Mouse (Mus musculus) kidney, adult 2 months (tissue): Measurements from ENCODE around the gene Gm20431. TPM values are rescaled to one million over a fixed set of nuclear protein-coding genes. Genes with fewer than 3 reads are reported as not detected.

Experiments
- DNase-seq: peaks from one replicate; pipeline ENCODE4 v3.0.0; 2021
- H3K27ac ChIP-seq: fragments of 200-500 bp; 2 replicates; pipeline ENCODE4 v1.5.1; 2012; ENCODE audit warnings: low read depth, low read length, control low read depth, inconsistent platforms; ENCODE audit not compliant: insufficient read depth
- H3K27me3 ChIP-seq: fragments of 200-500 bp; replicated peaks from 2 replicates; pipeline ENCODE4 v1.6.1; 2012; ENCODE audit warnings: mild to moderate bottlenecking, moderate library complexity, low read length, inconsistent platforms; ENCODE audit not compliant: control insufficient read depth, insufficient read depth
- H3K36me3 ChIP-seq: fragments of 200-500 bp; 2 replicates; pipeline ENCODE4 v1.6.1; 2012; ENCODE audit warnings: mild to moderate bottlenecking, moderate library complexity, low read length, inconsistent platforms; ENCODE audit not compliant: control insufficient read depth, insufficient read depth
- H3K4me1 ChIP-seq: fragments of 200-500 bp; 2 replicates; pipeline ENCODE4 v1.6.1; 2011; ENCODE audit warnings: low read length; ENCODE audit not compliant: control insufficient read depth, insufficient read depth
- H3K4me3 ChIP-seq: fragments of 200-500 bp; 2 replicates; pipeline ENCODE4 v1.5.1; 2011; ENCODE audit warnings: mild to moderate bottlenecking, low read depth, low read length, control low read depth; ENCODE audit not compliant: insufficient read depth
- CTCF ChIP-seq: fragments of 200-500 bp; conservative IDR thresholded peaks from 2 replicates; pipeline ENCODE4 v1.5.1; 2011; ENCODE audit warnings: low read depth, mild to moderate bottlenecking, control low read depth, low read length, moderate library complexity, mixed read lengths; ENCODE audit not compliant: insufficient read depth, insufficient read length
- POLR2A ChIP-seq: fragments of 200-500 bp; IDR thresholded peaks from one replicate; pipeline ENCODE4 v1.6.1; 2011; ENCODE audit warnings: low read depth, low read length, control low read depth
- WGBS: fragments of 180-500 bp; shearing (Covaris S2); methylation state at CpG from one replicate; pipeline ENCODE4 v1.1.7; 2018; 5-methylcytosine and 5-hydroxymethylcytosine counted together
- polyA plus RNA-seq: library from polyadenylated mRNA; depleted of rRNA; stranded (reverse); fragments of >200 nt; gene quantifications from 2 replicates; pipeline ENCODE4 v1.2.3, GENCODE M21; 2012

The Gm20431 gene
- polyA plus RNA-seq, 1 experiment, result 30.7 TPM

- no peaks in the 10 kb centered on the region for H3K4me1 ChIP-seq
- no peaks in the 10 kb centered on the region; the same call in 1 of the 2 replicates for H3K36me3 ChIP-seq
- H3K27me3 ChIP-seq, result no peaks in the 10 kb centered on the region
- DNase-seq, result no peak
- no peak overlapping the region for H3K27ac ChIP-seq
- no peak for TF ChIP-seq POLR2A
- TF ChIP-seq CTCF, result no peak
- WGBS, result 87% methylated on average over 4 of the region's 4 CpGs
- no peak overlapping the region for H3K4me3 ChIP-seq
These were observed 54.6 kb downstream of the Gm20431 start for GRCm38 (mm10) chr2:167606745-167607123.

DNA sequence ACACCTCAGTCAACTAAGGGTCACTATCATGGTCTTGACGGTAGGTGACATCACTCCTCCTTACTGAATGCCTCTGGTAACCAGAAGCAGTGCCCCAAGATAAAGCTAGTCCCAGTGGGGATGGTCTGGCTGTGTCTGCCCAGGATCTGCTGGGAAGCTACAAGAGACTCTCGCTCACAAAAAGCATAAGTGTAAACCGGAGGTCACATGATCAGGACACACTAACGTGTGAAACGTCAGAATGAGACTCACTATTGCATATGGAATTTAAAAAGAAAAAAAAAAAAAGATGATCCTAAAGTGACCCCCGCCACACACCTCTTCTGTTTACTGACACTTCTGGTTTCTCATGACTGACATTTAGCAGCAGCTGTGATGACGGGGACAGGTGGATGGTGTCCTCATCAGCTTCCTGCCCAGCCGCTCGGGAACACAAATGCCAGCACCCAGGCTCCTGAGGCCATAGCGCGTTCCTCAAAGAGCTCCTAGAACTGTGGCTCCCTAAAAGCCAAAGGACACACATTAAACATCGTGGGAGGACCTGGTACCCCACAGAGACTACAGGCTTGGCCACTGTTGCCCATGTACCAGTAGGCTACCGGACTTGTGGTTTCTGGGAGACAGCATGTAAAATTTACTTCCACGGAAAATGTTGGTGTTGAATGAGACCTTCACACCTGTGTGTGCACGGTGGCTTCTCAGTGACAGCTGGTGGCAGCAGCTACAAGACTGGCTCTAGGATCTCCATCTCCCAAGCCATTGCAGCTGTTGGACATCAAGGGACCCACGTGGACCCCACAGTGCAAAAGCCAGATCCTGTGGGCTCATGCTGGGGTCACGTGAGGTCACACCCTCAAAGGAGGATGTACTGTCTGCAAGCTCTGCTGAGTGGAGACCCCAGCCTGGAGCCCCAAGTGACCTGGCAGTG, 55.2 kb downstream of the Gm20431 start:
- Histone ChIP-seq H3K36me3 (no peaks in the 10 kb centered on the region; the same call in 1 of the 2 replicates), H3K4me1 (no peaks in the 10 kb centered on the region), H3K27me3 (no peaks in the 10 kb centered on the region), H3K4me3 (no peak overlapping the region), H3K27ac (no peak overlapping the region)
- TF ChIP-seq POLR2A (no peak), CTCF (no peak)
- 76% methylated on average over 17 of the region's 17 CpGs for WGBS
- no peak for DNase-seq

- Histone ChIP-seq H3K36me3 (no peaks in the 10 kb centered on the region; the same call in 1 of the 2 replicates), H3K27ac (no peak overlapping the region), H3K4me3 (no peak overlapping the region), H3K27me3 (no peaks in the 10 kb centered on the region), H3K4me1 (no peaks in the 10 kb centered on the region)
- peak; percentile 93 for DNase-seq
- TF ChIP-seq POLR2A (no peak), CTCF (peak; percentile 99)
- WGBS, result 39% methylated on average over 11 of the region's 11 CpGs
These were observed 56.0 kb downstream of the Gm20431 start for GRCm38 (mm10) chr2:167605178-167605794.

DNA sequence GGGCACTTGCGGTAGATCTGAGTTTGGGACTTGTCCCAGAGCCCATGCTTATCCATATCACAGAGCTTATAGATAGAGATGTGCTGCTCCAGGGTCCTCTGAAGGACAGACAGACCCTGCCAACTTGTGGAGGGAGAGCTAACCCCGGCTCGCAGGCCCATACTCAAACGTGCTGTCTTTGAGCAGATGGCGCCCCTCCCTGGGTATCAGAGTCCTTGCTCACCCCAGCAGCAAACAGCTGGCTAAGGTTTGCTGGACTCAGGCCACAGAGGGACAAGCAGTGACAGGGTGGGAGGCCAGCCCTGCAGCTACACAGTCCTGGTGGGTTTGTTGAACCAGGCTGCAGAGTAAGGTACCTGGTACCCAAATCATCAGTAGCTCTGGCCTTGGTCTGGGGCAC, 58.3 kb downstream of the Gm20431 start:
- Histone ChIP-seq H3K27me3 (no peaks in the 10 kb centered on the region), H3K27ac (no peak overlapping the region), H3K4me3 (no peak overlapping the region), H3K36me3 (no peaks in the 10 kb centered on the region), H3K4me1 (no peaks in the 10 kb centered on the region)
- TF ChIP-seq CTCF (peak; percentile 43; the same call in 1 of the 2 replicates), POLR2A (no peak)
- 77% methylated on average over 5 of the region's 5 CpGs for WGBS
- no peak for DNase-seq

DNA sequence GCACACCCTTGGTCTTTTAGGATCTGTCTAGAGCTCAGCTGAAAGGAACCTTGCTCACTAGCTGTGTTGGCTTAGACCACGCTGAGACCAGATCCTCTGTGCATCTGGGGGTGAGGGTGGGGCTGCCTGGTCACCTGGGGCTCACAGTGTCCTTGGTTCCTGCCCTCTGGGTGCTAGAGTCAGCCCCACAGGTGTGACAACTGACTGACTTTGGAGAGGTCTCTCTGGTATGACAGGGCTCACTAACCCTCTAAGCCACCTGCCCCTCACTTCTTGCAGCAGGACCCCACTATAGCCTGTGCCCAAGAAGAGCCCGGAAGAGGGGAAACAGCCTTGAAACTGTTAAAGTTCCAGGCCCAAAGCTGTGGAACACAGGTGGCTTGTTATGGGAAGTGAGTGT, 58.9 kb downstream of the Gm20431 start:
- H3K4me1 ChIP-seq, result no peaks in the 10 kb centered on the region
- no peak overlapping the region for H3K27ac ChIP-seq
- no peak for DNase-seq
- TF ChIP-seq POLR2A (no peak), CTCF (no peak)
- no peak overlapping the region for H3K4me3 ChIP-seq
- H3K36me3 ChIP-seq, result no peaks in the 10 kb centered on the region
- WGBS, result 86% methylated on average over 2 of the region's 2 CpGs
- no peaks in the 10 kb centered on the region for H3K27me3 ChIP-seq

DNA sequence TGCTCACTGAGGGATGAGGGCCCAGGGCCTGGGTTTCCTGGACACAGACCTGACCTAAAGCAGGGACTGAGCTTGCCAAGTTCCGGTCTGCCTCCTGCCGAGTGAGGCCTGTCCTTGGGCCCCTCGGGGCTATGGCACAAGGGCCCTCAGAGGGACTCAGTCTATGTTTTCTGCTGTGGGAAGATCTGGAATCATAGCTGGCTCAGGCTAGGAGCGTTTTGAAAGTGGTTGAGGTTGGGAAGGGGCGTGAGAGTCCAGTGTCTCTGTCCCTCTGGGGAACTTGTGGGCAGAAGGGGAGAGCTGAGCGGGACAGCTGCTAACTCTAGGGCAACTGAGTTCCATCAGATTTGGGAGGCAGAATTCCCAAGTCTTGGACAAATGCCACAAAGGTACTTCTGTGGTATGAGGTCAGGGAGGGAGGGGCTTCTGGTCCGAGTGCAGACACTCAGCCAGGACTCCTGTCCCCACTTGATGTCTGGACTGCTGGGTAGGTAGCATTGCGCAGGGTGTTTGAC, 60.8 kb downstream of the Gm20431 start:
- no peaks in the 10 kb centered on the region for H3K27me3 ChIP-seq

GRCm38 (mm10) chr2:167599917-167600316, 61.4 kb downstream of the Gm20431 start:
- 84% methylated on average over 6 of the region's 6 CpGs for whole genome bisulfite sequencing
- TF ChIP-seq CTCF (no peak), POLR2A (no peak)
- no peaks in the 10 kb centered on the region for H3K27me3 ChIP-seq
- DNase-seq, result no peak
- H3K4me3 ChIP-seq, result no peak overlapping the region
- 0 out of 2 replicates have a peak, but pooled peaks cover 2% of the 10 kb centered on the region for H3K4me1 ChIP-seq
- no peaks in the 10 kb centered on the region for H3K36me3 ChIP-seq
- H3K27ac ChIP-seq, result no peak overlapping the region

More for the DNA sequence above, 60.8 kb downstream of the Gm20431 start:
- H3K36me3 ChIP-seq, result no peaks in the 10 kb centered on the region
- H3K27ac ChIP-seq, result no peak overlapping the region
- TF ChIP-seq POLR2A (no peak), CTCF (no peak)
- no peaks in the 10 kb centered on the region for H3K4me1 ChIP-seq
- H3K4me3 ChIP-seq, result no peak overlapping the region
- WGBS, result 75% methylated on average over 8 of the region's 8 CpGs
- DNase-seq, result no peak
